Mouse (Mus musculus): ENCODE results near the gene Atg101.

DNA sequence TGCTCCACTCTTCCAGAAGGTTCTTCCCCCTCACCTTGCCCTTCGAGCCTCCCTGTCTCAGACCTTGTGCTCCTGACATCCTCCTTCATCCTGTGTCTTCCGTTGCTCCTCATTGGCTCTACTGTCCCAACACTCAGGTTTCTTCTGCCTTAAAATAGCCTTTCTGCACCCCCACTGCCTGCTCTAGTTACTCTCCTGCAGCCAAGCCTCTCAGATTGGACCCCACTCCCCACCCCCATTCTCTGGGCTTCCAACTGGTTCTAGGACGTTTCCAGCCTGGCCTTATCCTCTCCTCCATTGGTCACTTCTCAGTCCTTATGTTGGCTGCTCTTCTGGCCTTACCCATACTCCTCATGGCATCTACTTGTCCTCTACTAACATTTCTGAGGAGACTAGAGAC, 18.1 kb downstream of the Atg101 start:
- TF ChIP-seq CTCF (IDR thresholded peaks at IDR 0.05 in 2 of 3, conservative IDR thresholded peaks at IDR 0.05 in 1 of 3; ENCODE audit: control insufficient read depth in 1 of 3, insufficient read depth in 1 of 3, low read depth in 2 of 3, low read length in 3 of 3, poor library complexity in 1 of 3, severe bottlenecking in 1 of 3) (no peak), CHD2 (IDR thresholded peaks at IDR 0.05; ENCODE audit: low read length) (no peak), MYC (IDR thresholded peaks at IDR 0.05; ENCODE audit: low read depth, low read length) (no peak), POLR2A (IDR thresholded peaks at IDR 0.05; ENCODE audit: control insufficient read depth in 1 of 2, insufficient read depth in 1 of 2, low read depth in 1 of 2, low read length in 2 of 2, poor library complexity in 1 of 2) (no peak), EP300 (IDR thresholded peaks at IDR 0.05; ENCODE audit: low read depth in 1 of 2, low read length in 2 of 2) (no peak), POLR2AphosphoS2 (IDR thresholded peaks at IDR 0.05; ENCODE audit: low read length) (no peak), ZNF384 (IDR thresholded peaks at IDR 0.05; ENCODE audit: low read depth, low read length) (no peak)

Data from MEL (cell line).